Mouse (Mus musculus): ENCODE measurements around the gene Tpcn2.

DNA sequence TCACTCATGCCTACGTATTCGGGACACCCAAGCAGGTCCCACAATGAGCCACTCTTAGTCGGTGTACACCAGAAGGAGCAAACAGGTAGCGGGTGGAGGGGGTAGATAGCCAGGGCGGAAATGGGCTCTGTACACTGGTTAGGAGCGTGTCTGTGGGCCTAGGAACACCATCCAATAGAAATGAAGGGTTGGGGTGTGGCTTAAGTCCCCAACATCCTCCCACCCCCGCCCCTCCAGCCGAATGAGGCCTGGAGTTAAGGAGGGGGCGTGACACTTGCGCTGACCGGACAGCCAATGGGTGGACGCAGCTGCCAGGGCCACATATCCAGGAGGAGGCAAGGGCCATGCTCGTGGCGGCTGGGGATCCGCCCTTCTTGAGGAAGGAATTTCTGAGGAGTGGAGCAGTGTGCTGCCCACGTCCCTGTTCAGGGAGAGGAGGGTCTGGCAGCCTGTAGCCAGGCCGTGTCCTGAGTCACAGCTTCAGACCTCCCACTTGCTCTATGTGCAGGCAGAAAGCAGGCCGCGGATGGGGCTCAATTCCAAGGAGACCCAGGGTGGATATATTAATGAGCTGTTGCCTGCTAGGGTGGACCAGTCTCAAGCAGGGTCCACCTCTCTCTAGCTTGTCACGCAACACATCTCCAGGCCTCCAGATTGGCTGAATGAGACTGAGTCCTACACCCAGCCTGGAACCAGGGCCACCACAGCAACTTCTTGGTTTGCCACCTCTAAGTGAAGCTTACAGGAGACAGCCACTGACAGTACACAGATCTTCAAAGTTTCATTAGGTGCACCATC, 18.9 kb upstream of the Tpcn2 start:
- TF ChIP-seq POLR2A (IDR thresholded peaks at IDR 0.05; ENCODE audit: extremely low read depth, insufficient read depth, low read length) (no peak), CTCF (IDR thresholded peaks at IDR 0.05; ENCODE audit: low read depth, low read length) (no peak)
